Mouse (Mus musculus) hematopoietic stem cell, adult 5-6 weeks (primary cell): Measurements from ENCODE around the gene Slc39a10. TPM values are rescaled to one million over a fixed set of nuclear protein-coding genes. Genes with fewer than 3 reads are reported as not detected.

Source experiments
- ATAC-seq, 2 experiments: fragments of 125-278 bp in 1 of 2; replicated peaks in 1 of 2; 2 replicates each; pipeline ENCODE4 v1.8.0; 2016 to 2017; ENCODE audit warnings: inconsistent platforms in 2 of 2, mild to moderate bottlenecking in 2 of 2, moderate number of reproducible peaks in 2 of 2, low read depth in 1 of 2, moderate TSS enrichment in 1 of 2; ENCODE audit not compliant: low FRiP score in 2 of 2, poor library complexity in 2 of 2, severe bottlenecking in 2 of 2, insufficient read depth in 1 of 2, low TSS enrichment in 1 of 2
- total RNA-seq: library from RNA; stranded (forward); fragments of 172-1452, 232-1000 nt; gene quantifications from 2 replicates; pipeline ENCODE4 v1.2.3, GENCODE M21; 2017

The Slc39a10 gene
- 29.1 and 34.0 TPM in 2 replicates for total RNA-seq

DNA sequence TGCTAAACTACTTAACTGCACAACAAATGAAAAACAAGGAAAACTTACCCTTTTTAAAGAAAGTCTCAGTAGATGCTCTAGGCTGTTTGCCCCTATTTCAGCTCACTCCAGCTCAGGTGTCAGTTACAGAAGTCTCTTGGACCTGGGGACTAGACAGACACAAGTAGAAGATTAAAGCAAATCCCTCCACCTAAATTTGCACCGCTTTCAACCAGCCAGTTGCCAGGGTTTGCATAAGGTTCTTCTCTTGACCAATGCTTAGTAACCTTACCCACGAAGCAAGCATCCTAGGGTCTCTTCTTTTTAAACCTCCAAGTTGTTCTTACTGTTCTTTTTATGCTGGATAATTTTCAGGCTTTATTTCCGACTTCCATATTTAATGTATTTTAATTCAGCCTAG lies at the start of gene Slc39a10:
TSS of gene Slc39a10 (minus strand) at position 101 of the 400 bp plus-strand sequence.
- no peak for ATAC-seq

DNA sequence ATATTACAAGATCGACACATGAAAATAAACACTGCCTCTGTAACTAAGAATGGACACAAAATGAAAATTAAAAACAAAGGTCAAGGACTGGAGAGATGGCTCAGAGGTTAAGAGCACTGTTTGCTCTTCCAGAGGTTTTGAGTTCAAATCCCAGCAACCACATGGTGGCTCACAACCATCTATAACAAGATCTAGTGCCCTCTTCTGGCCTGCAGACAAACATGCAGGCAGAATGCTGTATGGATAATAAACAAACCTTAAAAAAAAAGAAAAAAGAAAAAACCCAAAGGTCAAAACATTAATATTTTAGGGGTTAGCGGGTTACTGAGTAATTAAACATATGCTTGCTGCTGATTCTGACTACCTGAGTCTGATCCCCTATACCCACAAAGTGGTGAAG lies 46.6 kb upstream of the Slc39a10 start:
- ATAC-seq, result no peak

DNA sequence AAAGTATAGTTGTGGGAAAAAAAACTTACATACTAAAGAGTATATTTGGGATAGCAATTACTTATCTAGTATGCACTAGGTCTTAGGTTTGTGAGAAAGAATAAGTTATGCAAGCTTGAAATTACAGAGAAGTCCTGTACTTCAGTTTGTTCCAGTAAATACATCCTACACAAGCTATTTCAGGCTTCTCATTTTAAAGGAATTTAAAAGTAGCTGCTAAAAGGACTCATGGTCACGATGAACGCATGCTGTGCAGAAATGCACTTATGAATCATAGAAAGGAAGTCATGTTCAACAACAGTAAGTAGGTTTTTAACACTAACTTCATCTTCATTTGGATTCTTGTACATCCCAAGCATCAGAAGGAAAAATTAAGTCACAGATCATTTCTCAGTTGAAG lies 45.0 kb upstream of the Slc39a10 start:
- no peak for ATAC-seq

- ATAC-seq, result no peak
These were observed 34.5 kb upstream of the Slc39a10 start for GRCm38 (mm10) chr1:46927104-46927503.

DNA sequence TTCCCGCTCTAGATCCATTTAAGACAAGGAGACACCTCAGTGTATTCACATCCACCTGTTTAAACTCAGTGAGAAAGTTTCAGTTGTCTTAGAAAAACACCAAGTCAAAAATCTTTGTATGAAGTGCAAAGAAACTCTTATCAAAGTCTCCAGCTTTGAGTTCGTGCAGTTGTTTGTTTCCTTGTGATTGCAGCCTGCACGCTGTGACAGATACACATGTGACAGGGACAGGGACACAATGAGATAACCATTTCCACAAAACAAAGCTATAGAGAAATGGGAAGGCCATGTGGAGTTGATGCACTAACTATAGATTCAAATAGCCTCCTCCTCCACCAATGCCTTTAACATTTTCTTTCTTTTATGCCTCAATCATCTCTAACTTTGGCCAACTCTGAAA lies 33.6 kb upstream of the Slc39a10 start:
- ATAC-seq, result no peak

GRCm38 (mm10) chr1:46924992-46925391 lies 32.3 kb upstream of the Slc39a10 start:
- 0 out of 4 replicates have a peak, but pooled peaks of 1 of the 2 experiments have one; percentile 47 for ATAC-seq

- no peak for ATAC-seq
These were observed 30.3 kb upstream of the Slc39a10 start for GRCm38 (mm10) chr1:46922904-46923303.

DNA sequence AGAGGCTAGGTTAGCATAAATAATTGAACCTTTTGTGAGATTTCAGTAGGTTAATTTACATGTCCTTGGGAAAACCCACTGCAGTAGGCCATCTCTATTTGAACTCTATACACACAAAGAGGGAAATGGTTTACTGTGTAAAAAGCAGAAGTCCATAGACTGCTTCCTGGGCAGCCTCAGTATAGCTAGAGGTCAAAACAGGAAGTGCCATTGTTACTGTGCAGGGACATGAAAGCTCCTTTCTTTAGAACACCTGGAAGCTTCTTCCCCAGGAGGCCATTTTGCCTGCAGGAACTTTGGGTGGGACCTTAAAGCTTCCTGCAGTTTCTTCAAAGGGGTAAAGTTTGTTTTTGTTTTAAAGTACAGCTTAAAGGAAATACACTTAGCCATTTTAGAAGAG lies 29.0 kb upstream of the Slc39a10 start:
- ATAC-seq, result peak; percentile 87 to 94

DNA sequence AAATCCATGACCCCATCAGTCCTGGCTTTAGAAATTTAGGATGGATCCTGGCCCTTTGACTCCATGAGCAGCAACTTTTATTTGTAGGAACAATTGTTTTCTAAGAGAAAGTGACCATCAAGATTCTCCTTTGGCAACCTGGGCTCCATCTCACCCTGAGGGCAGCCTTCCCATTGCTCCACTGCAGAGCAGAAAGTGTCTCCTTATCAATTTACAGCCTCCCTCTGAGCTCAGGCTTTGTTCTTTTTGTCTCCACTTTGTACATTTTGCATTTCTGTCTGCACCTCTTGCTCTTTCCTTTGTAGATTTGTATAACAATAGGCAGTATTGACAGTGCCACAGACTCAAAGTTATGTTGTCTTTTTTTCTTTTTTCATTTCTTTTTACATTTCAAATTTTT lies 23.6 kb upstream of the Slc39a10 start:
- no peak for ATAC-seq

- no peak for ATAC-seq
These were observed 21.7 kb upstream of the Slc39a10 start for GRCm38 (mm10) chr1:46914349-46914748.

DNA sequence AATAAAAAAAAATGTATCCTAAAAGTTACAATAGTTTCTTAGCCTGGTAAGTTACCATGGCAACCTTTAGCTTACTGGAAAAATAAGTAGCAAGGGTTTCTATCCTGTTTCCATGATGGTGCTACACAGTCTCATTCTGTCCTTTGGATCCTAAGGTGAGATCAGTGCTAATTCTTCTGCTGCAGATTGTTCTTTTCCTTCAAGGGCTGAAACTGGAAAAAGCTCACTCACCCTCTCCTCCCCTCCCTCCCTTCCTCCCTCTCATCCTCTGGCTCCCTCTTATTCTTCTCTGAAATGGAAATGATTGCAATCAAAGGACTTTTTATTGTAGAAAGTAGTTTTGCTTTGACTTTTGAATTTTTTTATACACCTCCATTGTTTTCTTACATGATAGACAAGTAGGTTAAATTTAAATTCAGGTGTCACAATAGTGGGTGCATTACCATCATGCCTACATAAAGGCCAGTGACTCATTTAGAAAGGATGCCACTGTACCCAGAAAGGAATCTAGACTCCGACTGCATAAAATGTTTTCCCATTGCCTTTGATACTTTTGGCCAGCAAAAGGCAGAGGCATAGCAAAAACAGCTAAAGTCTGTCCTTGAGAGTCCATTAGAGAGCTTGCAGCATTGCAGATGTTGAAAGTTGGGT lies 20.0 kb upstream of the Slc39a10 start:
- no peak for ATAC-seq

- no peak for ATAC-seq
These were observed 17.5 kb upstream of the Slc39a10 start for GRCm38 (mm10) chr1:46910154-46910553.

GRCm38 (mm10) chr1:46905706-46906105 lies 13.1 kb upstream of the Slc39a10 start:
- peak; percentile 88 for ATAC-seq

DNA sequence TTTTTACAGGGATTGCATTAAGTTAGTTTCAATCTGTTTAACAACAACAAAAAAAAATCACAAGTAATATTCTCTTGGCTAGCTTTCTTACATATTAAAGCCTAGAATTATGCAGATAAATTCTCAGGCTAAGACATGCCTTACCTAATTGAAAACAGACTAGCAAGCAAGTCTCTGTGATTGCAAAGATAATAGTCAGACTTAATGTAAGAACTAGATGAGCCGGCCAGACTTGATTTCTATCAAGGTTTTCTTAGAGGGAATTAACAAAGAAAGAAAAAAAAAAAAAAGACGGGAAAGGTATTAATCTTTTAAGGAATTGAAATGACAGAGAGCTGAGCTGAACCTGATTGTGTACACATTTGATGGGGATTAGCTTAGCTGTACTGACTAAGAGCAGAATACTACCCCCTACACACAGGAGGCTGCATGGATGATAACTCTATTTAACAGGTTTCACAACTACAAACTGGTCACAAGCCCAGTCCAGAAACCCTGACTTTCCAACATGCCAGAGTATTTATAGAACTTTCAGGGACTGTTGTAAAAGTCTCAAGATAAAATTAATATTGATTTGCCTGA lies 9.5 kb upstream of the Slc39a10 start:
- no peak for ATAC-seq

- ATAC-seq, result peak; percentile 91 to 97
These were observed 1.7 kb upstream of the Slc39a10 start for GRCm38 (mm10) chr1:46894281-46894842.

DNA sequence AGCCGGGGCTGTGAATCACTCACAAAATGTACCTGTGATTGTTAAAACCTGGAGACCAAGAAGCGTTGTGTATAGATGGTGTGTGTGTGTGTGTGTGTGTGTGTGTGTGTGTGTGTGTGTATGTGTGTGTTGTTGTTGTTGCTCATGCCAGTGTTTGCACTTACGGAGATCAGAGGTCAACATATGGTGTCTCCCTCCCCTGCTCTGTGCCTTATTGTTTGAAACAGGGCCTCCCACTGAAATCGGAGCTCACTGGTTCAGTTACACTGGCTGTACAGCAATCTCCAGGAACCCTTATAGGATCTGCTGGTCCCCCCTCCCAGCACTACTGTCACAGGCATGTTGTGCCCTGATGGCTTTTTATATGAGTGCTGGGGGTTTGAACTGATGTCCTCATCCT lies 3.9 kb downstream of the Slc39a10 start:
- no peak for ATAC-seq

DNA sequence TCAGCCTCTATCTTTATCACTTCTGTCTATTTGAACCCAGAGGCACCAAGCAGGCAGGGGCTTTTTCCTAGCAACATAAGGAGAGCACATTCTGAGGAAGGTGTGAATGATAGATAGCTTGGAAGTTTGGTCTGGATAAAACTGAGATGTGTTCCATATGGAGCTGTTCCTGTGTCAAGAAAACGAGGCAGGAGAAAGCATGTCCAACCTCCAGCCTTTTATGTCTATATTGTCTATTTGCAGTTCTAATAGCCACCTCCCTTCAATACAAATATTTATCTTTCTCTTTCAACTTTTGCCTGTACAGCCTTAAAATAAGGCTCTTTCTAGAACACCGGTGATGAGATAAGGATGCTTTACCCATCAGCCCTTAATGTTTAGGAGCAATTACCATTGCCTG lies 4.3 kb downstream of the Slc39a10 start:
- ATAC-seq, result no peak

DNA sequence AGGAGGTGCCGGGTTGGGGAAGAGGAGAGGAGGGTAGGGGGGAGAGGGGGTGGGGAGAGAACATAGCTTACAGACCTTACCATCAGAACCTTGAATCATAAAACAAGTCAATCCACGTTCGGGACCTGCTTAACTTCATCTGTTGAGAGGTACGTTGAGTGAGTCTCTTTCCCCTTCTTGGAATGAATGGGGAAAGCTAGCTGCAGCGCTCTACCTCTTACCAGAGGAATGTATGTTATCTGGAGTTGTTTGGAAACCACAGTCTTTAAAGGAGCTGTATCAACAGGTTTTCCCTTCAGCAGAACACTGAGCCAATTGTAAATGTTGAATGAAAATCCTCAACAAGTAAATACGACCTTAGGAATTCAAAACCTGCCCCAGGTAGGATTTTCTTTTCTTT lies 4.7 kb downstream of the Slc39a10 start:
- ATAC-seq, result no peak

- ATAC-seq, result no peak
These were observed 6.6 kb downstream of the Slc39a10 start for GRCm38 (mm10) chr1:46886091-46886490.
